Mouse (Mus musculus) stomach, embryonic 14.5 days (tissue): ENCODE data around the gene Tchhl1. TPM values are rescaled to one million over a fixed set of nuclear protein-coding genes. Genes with fewer than 3 reads are reported as not detected.
A peak's percentile ranks its signal among the peaks of the same experiment; 100 is the strongest.
"Not testable (repeated sequence)": the region's sequence is repeated elsewhere in the genome, so short reads cannot be mapped to it uniquely, and the experiment has no call there.

Source experiments
- ATAC-seq: fragments of 200-750 bp; cut with Nextera tagmentation; 2 replicates; pipeline ENCODE4 v1.8.0; 2017; ENCODE audit warnings: low read depth, moderate TSS enrichment; ENCODE audit not compliant: insufficient number of reproducible peaks, insufficient read depth, low FRiP score
- H3K27ac ChIP-seq: fragments of 300-500 bp; sonication (generic); 2 replicates; pipeline ENCODE4 v1.5.1; 2014; ENCODE audit warnings: mild to moderate bottlenecking, low read length, moderate library complexity, mixed read lengths
- H3K27me3 ChIP-seq: fragments of 300-500 bp; sonication (generic); 2 replicates; pipeline ENCODE4 v1.6.1; 2014; ENCODE audit warnings: low read length, control low read depth, mixed read lengths; ENCODE audit not compliant: control insufficient read depth, insufficient read depth
- H3K36me3 ChIP-seq: fragments of 300-500 bp; sonication (generic); 2 replicates; pipeline ENCODE4 v1.6.1; 2014; ENCODE audit warnings: mild to moderate bottlenecking, control low read depth, low read length, moderate library complexity, mixed read lengths; ENCODE audit not compliant: control insufficient read depth, insufficient read depth
- H3K4me1 ChIP-seq: fragments of 300-500 bp; sonication (generic); 2 replicates; pipeline ENCODE4 v1.6.1; 2014; ENCODE audit warnings: low read length, control low read depth, mixed read lengths; ENCODE audit not compliant: control insufficient read depth, insufficient read depth
- H3K4me2 ChIP-seq: fragments of 300-500 bp; sonication (generic); replicated peaks from 2 replicates; pipeline ENCODE4 v1.6.1; 2014; ENCODE audit warnings: low read depth, low read length, control low read depth
- H3K4me3 ChIP-seq: fragments of 300-500 bp; sonication (generic); 2 replicates; pipeline ENCODE4 v1.5.1; 2014; ENCODE audit warnings: low read depth, low read length, control low read depth
- H3K9ac ChIP-seq: fragments of 300-500 bp; sonication (generic); replicated peaks from 2 replicates; pipeline ENCODE4 v1.6.1; 2014; ENCODE audit warnings: low read depth, mild to moderate bottlenecking, control low read depth, low read length, moderate library complexity, mixed read lengths
- H3K9me3 ChIP-seq: fragments of 300-500 bp; sonication (generic); 2 replicates; pipeline ENCODE4 v1.6.1; 2016; ENCODE audit warnings: low read depth, low read length, control low read depth; ENCODE audit not compliant: control insufficient read depth
- WGBS: fragments of 180-500 bp; shearing (Covaris S2); extraction: QIAGEN DNeasy Blood & Tissue Kit; methylation state at CpG from one replicate; pipeline ENCODE4 v1.1.7; 2014; 5-methylcytosine and 5-hydroxymethylcytosine counted together
- polyA plus RNA-seq: library from polyadenylated mRNA; unstranded; fragments of >200 nt; fragmentation: Nextera tagmentation; extraction: Ambion mirVana; gene quantifications from 2 replicates; pipeline ENCODE4 v1.2.1, GENCODE M21; 2014

Gene Tchhl1
- polyA plus RNA-seq: not detected in 2 replicates

DNA sequence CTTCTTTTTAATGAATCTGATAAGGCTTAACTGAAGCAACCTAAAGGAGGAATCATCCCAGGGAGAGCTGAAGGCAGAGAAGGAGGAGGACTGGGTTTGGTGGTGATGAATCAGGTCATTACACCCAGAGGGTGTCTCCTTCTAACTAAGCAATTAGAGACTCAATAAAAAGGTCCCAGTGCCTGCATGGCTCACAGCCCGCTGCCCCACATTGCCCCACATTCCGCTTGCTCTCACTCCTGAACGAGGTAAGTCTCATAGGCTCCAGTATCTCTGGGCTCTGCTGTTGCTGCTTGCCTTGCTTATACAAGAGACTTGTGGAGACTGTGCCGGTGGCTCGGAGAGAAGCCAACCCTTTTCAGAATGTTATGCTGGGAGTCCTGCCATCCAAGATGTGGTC, at the start of gene Tchhl1:
Gene Tchhl1, plus strand, starts transcription at position 194 of the 400 bp plus-strand sequence.
- Histone ChIP-seq H3K9ac (no peak within 1 kb of the TSS), H3K4me1 (no peaks in the 10 kb centered on the region), H3K4me3 (no peak within 1 kb of the TSS), H3K36me3 (no peaks in the 10 kb centered on the region), H3K9me3 (no peaks in the 10 kb centered on the region), H3K27ac (no peak within 1 kb of the TSS), H3K27me3 (no peaks in the 10 kb centered on the region), H3K4me2 (no peak within 1 kb of the TSS)
- no peak for ATAC-seq
- 63% methylated on average over 5 of the region's 5 CpGs for WGBS

DNA sequence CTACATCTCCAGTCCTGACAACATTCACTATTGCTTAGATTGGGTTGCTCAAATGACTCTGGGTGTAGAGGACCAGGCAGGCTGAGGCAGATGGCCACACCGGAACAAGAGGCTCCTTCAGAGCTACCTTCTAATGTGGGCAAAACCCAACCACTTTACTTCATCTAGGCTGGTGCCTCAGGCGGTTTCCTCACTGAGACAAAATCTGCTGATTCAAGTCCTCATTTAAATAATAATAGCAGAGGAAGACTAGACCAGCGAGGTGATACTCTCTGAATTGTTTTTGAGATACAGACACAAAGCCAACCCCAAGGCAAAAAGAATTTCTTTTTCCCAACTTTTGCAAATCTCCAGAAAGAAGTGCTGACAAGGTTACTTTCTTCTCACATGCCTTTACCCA, 36.9 kb upstream of the Tchhl1 start:
- H3K4me1 ChIP-seq: no peaks in the 10 kb centered on the region
- ATAC-seq: no peak
- 61% methylated on average over 3 of the region's 3 CpGs for WGBS
- H3K4me2 ChIP-seq: no peak overlapping the region
- no peak overlapping the region for H3K27ac ChIP-seq
- no peak overlapping the region for H3K4me3 ChIP-seq
- H3K36me3 ChIP-seq: no peaks in the 10 kb centered on the region
- H3K9ac ChIP-seq: no peak overlapping the region
- H3K9me3 ChIP-seq: no peaks in the 10 kb centered on the region
- no peaks in the 10 kb centered on the region for H3K27me3 ChIP-seq

DNA sequence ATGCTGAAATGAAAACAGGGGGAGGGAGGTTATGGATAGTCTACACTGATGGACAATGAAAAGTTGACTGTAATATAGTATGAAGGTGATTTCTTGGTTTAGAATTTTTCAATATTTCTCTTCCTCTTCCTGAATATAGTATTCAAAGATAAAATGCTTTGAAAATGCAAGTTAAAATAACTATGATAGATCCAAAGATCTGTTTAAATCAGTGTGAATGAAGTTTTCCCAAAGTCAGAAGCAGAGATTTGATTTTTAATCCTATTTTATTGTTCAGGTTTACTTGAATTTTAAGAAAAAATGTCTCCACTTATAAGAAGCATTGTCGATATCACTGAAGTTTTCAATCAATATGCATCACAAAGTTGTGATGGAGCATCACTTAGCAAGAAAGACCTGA, 26.5 kb upstream of the Tchhl1 start, which contains the start of gene Tchh:
Gene Tchh, plus strand, starts transcription at position 301 of the 400 bp plus-strand sequence.
- no peak for ATAC-seq
- H3K9me3 ChIP-seq: no peaks in the 10 kb centered on the region
- peak within 1 kb of the TSS; percentile 78 for H3K4me2 ChIP-seq
- 83% methylated on average over 1 of the region's 1 CpGs for WGBS
- no peak within 1 kb of the TSS for H3K4me3 ChIP-seq
- 0 out of 2 replicates have a peak, but pooled peaks cover 2% of the 10 kb centered on the region for H3K4me1 ChIP-seq
- 0 out of 2 replicates have a peak, but pooled peaks cover 6% of the 10 kb centered on the region for H3K27me3 ChIP-seq
- no peak within 1 kb of the TSS for H3K9ac ChIP-seq
- H3K27ac ChIP-seq: no peak within 1 kb of the TSS
- no peaks in the 10 kb centered on the region for H3K36me3 ChIP-seq

DNA sequence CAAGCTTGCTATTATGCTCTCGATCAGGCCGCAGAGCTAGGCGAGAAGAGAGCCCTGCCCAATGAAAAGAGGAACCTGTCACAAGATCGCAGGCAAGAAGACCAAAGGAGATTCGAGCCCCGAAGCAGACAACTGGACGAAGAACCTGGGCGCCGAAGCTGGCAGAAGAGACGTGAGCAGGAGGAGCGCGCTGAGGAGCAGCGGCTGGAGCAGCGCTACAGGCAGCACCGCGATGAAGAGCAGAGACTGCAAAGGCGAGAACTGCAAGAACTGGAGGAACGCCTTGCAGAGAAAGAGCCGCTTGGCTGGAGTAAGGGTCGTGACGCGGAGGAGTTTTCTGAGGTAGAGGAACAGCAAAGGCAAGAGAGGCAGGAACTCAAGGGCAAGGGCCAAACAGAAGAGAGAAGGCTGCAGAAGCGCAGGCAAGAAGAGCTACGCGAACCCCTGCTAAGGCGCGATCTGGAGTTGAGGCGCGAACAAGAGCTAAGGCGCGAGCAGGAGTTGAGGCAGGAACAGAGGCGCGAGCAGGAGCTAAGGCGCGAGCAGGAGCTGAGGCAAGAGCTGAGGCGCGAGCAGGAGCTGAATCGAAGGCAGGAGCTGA, 25.0 kb upstream of the Tchhl1 start:
- no peaks in the 10 kb centered on the region for H3K36me3 ChIP-seq
- H3K4me3 ChIP-seq: peak overlapping the region; percentile 51
- H3K4me2 ChIP-seq: peak overlapping the region; percentile 78
- H3K9ac ChIP-seq: no peak overlapping the region
- H3K27ac ChIP-seq: no peak overlapping the region
- H3K9me3 ChIP-seq: no peaks in the 10 kb centered on the region
- H3K4me1 ChIP-seq: 0 out of 2 replicates have a peak, but pooled peaks cover 2% of the 10 kb centered on the region
- no peak for ATAC-seq
- H3K27me3 ChIP-seq: 0 out of 2 replicates have a peak, but pooled peaks cover 6% of the 10 kb centered on the region
- WGBS: under 1% methylated on average over 38 of the region's 38 CpGs

DNA sequence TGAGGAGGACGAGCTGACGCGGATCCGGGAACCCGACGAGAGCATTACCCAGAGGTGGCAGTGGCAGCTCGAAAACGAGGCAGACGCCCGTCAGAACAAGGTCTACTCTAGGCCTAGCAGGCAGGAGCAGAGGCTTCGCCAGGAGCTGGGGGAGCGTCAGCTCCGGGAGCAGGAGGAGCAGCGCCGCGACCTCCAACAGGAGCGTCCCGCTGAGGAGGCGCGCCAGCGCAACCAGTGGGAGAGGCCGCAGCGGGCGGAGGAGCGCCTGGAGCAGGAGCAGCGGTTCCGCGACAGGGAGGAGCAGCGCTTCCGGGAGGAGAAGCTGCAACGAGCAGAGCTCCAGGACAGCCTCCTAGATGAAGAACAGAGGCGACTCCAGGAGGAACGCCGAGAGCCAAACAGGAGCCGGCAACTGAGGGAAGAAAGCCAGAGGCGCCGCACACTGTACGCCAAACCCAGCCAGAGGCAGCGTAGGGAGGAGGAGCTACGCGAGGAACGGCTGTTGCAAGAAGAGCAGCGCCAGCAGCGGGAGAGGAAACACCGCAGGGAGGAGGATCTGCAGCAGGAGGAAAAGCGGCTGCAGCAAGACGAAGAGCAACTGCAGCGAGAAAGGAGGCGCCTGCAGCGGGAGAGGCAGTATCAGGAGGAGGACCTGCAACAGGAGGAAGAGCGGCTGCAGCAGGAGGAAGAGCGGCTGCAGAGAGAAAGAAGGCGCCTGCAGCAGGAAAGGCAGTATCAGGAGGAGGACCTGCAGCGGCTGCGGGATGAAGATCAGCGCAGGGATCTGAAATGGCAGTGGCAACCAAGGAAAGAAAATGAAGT, 24.0 kb upstream of the Tchhl1 start:
- WGBS: under 1% methylated on average over 56 of the region's 56 CpGs
- Histone ChIP-seq H3K36me3 (no peaks in the 10 kb centered on the region), H3K27ac (peak overlapping the region; percentile 33; the same call in 1 of the 2 replicates), H3K4me1 (0 out of 2 replicates have a peak, but pooled peaks cover 2% of the 10 kb centered on the region), H3K4me3 (peak overlapping the region; percentile 51), H3K4me2 (peak overlapping the region; percentile 78), H3K9me3 (no peaks in the 10 kb centered on the region), H3K9ac (peak overlapping the region; percentile 15; the same call in 1 of the 2 replicates), H3K27me3 (0 out of 2 replicates have a peak, but pooled peaks cover 6% of the 10 kb centered on the region)
- ATAC-seq: peak; percentile 79; the same call in 1 of the 2 replicates

DNA sequence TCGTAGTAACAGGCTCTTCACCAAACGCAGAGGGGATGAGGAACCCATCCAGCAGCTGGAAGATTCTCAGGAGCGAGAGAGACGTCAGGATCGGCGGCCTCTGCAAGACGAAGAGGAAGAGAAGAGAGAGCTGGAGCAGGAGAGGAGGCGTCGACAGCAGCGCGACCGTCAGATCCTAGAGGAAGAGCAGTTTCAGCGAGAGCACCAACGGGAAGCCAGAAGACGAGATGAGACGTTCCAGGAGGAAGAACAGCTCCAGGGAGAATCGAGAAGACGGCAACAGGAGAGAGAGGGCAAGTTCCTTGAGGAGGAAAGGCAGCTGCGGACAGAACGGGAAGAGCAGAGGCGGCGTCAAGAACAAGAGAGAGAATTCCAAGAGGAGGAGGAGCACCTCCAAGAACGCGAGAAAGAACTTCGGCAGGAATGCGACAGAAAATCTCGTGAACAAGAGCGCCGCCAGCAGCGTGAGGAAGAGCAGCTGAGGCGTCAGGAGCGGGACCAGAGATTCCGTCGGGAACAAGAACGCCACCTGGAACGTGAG, 23.3 kb upstream of the Tchhl1 start:
- WGBS: under 1% methylated on average over 36 of the region's 36 CpGs
- 0 out of 2 replicates have a peak, but pooled peaks cover 2% of the 10 kb centered on the region for H3K4me1 ChIP-seq
- H3K27ac ChIP-seq: no peak overlapping the region
- no peak for ATAC-seq
- no peaks in the 10 kb centered on the region for H3K9me3 ChIP-seq
- no peak overlapping the region for H3K9ac ChIP-seq
- peak overlapping the region; percentile 78 for H3K4me2 ChIP-seq
- H3K36me3 ChIP-seq: no peaks in the 10 kb centered on the region
- H3K4me3 ChIP-seq: peak overlapping the region; percentile 51
- 0 out of 2 replicates have a peak, but pooled peaks cover 6% of the 10 kb centered on the region for H3K27me3 ChIP-seq

DNA sequence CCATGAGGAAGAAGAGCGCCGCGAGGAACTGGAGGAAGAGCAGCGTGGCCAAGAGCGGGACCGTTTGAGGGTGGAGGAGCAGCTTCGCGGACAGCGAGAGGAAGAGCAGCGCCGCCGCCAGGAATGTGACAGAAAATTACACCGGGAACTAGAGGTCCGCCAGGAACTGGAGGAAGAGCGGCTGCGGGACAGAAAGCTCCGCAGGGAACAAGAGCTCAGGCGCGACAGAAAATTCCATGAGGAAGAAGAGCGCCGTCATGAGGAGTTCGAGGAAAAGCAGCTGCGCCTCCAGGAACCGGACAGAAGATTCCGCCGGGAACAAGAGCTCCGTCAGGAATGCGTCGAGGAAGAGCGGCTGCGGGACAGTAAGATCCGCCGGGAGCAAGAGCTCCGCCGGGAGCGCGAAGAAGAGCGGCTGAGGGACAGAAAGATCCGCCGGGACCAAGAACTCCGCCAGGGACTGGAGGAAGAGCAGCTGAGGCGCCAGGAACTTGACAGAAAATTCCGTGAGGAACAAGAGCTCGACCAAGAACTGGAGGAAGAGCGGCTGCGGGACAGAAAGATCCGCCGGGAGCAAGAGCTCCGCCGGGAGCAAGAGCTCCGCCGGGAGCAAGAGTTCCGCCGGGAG, 22.3 kb upstream of the Tchhl1 start:
- Histone ChIP-seq H3K36me3 (no peaks in the 10 kb centered on the region), H3K27me3 (0 out of 2 replicates have a peak, but pooled peaks cover 6% of the 10 kb centered on the region), H3K4me1 (0 out of 2 replicates have a peak, but pooled peaks cover 2% of the 10 kb centered on the region), H3K27ac (no peak overlapping the region), H3K4me3 (peak overlapping the region; percentile 51), H3K9ac (no peak overlapping the region), H3K4me2 (peak overlapping the region; percentile 78), H3K9me3 (no peaks in the 10 kb centered on the region)
- no peak for ATAC-seq
- WGBS: under 1% methylated on average over 54 of the region's 54 CpGs

DNA sequence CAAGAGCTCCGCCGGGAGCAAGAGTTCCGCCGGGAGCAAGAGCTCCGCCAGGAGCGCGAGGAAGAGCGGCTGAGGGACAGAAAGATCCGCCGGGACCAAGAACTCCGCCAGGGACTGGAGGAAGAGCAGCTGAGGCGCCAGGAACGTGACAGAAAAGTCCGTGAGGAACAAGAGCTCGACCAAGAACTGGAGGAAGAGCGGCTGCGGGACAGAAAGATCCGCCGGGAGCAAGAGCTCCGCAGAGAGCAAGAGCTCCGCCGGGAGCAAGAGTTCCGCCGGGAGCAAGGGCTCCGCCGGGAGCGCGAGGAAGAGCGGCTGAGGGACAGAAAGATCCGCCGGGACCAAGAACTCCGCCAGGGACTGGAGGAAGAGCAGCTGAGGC, 21.8 kb upstream of the Tchhl1 start:
- H3K36me3 ChIP-seq, H3K4me1 ChIP-seq, H3K9me3 ChIP-seq, H3K27me3 ChIP-seq, H3K27ac ChIP-seq, ATAC-seq: not testable (repeated sequence)
- H3K9ac ChIP-seq: peak overlapping the region; percentile 28; the same call in 1 of the 2 replicates
- peak overlapping the region; percentile 51 for H3K4me3 ChIP-seq
- H3K4me2 ChIP-seq: peak overlapping the region; percentile 78
- WGBS: under 1% methylated on average over 32 of the region's 32 CpGs
